Mouse (Mus musculus): ENCODE results near the gene Pdia4.
"Not testable (repeated sequence)": the region's sequence is repeated elsewhere in the genome, so short reads cannot be mapped to it uniquely, and the experiment has no call there.

GRCm38 (mm10) chr6:47753144-47753543 is 60.1 kb downstream of the Pdia4 start:
- not testable (repeated sequence) for TF ChIP-seq POLR2A (IDR thresholded peaks at IDR 0.05; ENCODE audit: low read depth, low read length); CTCF (IDR thresholded peaks at IDR 0.05; ENCODE audit: extremely low read depth, insufficient read depth, insufficient read length, insufficient replicate concordance)

Data from spleen, adult 2 months (tissue).